Comparison of ENCODE assay signal across 11 mouse cellular contexts in genomic region chr7:145239145-145239544, GRCm38 (mm10). TPM values are rescaled to one million over a fixed set of nuclear protein-coding genes. Genes with fewer than 3 reads are reported as not detected.
DNase-seq lines count a peak whose midpoint lies in the region; ATAC-seq lines count a peak whose summit lies in the region.
"Had no signal": no experiment of that assay in that cellular context is flagged by ENCODE, and none has a peak within 500 bp of the region (broad histone marks: within the 10 kb centered on the region; RNA-seq: fewer than 3 reads in every experiment).

No protein-coding gene starts in this region.

- no peak overlapping the region for H3K4me3 ChIP-seq in hindbrain, embryonic 10.5 days
- no peak overlapping the region for H3K4me3 ChIP-seq in hindbrain, embryonic 14.5 days (replicated peaks; ENCODE audit: low read length)
- H3K4me3 ChIP-seq in embryonic facial prominence, embryonic 14.5 days (ENCODE audit: low read depth, low read length), result no peak overlapping the region
- no peak overlapping the region for H3K4me3 ChIP-seq in limb, embryonic 10.5 days

- H3K9ac ChIP-seq in hindbrain, embryonic 14.5 days, result no peak overlapping the region
- H3K9ac ChIP-seq in embryonic facial prominence, embryonic 14.5 days (ENCODE audit: low read depth, low read length), result 0 out of 2 replicates have a peak overlapping the region, but pooled peaks have one; percentile 25
- H3K9ac ChIP-seq: liver, embryonic 14.5 days had no signal

- peaks cover 12% of the 10 kb centered on the region for H3K4me1 ChIP-seq in hindbrain, embryonic 10.5 days (replicated peaks)
- H3K4me1 ChIP-seq in hindbrain, embryonic 14.5 days (replicated peaks; ENCODE audit: control insufficient read depth, insufficient read depth, low read length), result no peaks in the 10 kb centered on the region
- H3K4me1 ChIP-seq in embryonic facial prominence, embryonic 14.5 days (ENCODE audit: control insufficient read depth, insufficient read depth, low read length), result no peaks in the 10 kb centered on the region
- H3K4me1 ChIP-seq in limb, embryonic 10.5 days, result peaks cover 16% of the 10 kb centered on the region

- peak overlapping the region; percentile 50; the same call in 1 of the 2 replicates for H3K27ac ChIP-seq in hindbrain, embryonic 10.5 days
- no peak overlapping the region for H3K27ac ChIP-seq in hindbrain, embryonic 14.5 days
- no peak overlapping the region for H3K27ac ChIP-seq in embryonic facial prominence, embryonic 14.5 days (replicated peaks; ENCODE audit: low read depth, low read length)
- H3K27ac ChIP-seq in limb, embryonic 10.5 days, result peak overlapping the region; percentile 56
- H3K27ac ChIP-seq: liver, embryonic 14.5 days had no signal

- H3K36me3 ChIP-seq in hindbrain, embryonic 10.5 days, result no peaks in the 10 kb centered on the region
- H3K36me3 ChIP-seq in hindbrain, embryonic 14.5 days (replicated peaks; ENCODE audit: control insufficient read depth, insufficient read depth), result no peaks in the 10 kb centered on the region
- no peaks in the 10 kb centered on the region for H3K36me3 ChIP-seq in embryonic facial prominence, embryonic 14.5 days (ENCODE audit: control insufficient read depth, insufficient read depth, low read length)
- H3K36me3 ChIP-seq in limb, embryonic 10.5 days, result no peaks in the 10 kb centered on the region

- no peak for ATAC-seq in hindbrain, embryonic 14.5 days (ENCODE audit: low FRiP score)
- ATAC-seq in embryonic facial prominence, embryonic 14.5 days (ENCODE audit: low read depth), result no peak

- no peak overlapping the region for H3K4me2 ChIP-seq in hindbrain, embryonic 14.5 days (replicated peaks)
- no peak overlapping the region for H3K4me2 ChIP-seq in embryonic facial prominence, embryonic 14.5 days (ENCODE audit: low read depth, low read length)

- H3K9me3 ChIP-seq in hindbrain, embryonic 10.5 days, result no peaks in the 10 kb centered on the region
- no peaks in the 10 kb centered on the region for H3K9me3 ChIP-seq in hindbrain, embryonic 14.5 days (ENCODE audit: control insufficient read depth, low read length)
- H3K9me3 ChIP-seq in embryonic facial prominence, embryonic 14.5 days (ENCODE audit: control insufficient read depth, low read length), result no peaks in the 10 kb centered on the region
- H3K9me3 ChIP-seq in limb, embryonic 10.5 days (replicated peaks), result no peaks in the 10 kb centered on the region

- no peak for DNase-seq in hindbrain, embryonic 10.5 days (ENCODE audit: low spot score)
- DNase-seq in hindbrain, embryonic 14.5 days (ENCODE audit: low spot score), result no peak
- peak; percentile 49 to 60 for DNase-seq in cerebellum, postnatal 14 days
- DNase-seq in embryonic facial prominence, embryonic 14.5 days (ENCODE audit: low spot score), result no peak
- no peak for DNase-seq in limb, embryonic 10.5 days (ENCODE audit: low spot score)
- DNase-seq in left cerebral cortex, postnatal 36 days (ENCODE audit: low spot score in 2 of 2), result no peak
- no peak for DNase-seq in layer of hippocampus, postnatal 36 days
- DNase-seq: midbrain, embryonic 14.5 days had no signal

- WGBS in hindbrain, embryonic 10.5 days, result 75% methylated on average over 6 of the region's 6 CpGs
- WGBS in hindbrain, embryonic 14.5 days, result 47% methylated on average over 6 of the region's 6 CpGs
- WGBS in embryonic facial prominence, embryonic 14.5 days, result 56% methylated on average over 6 of the region's 6 CpGs
- WGBS in limb, embryonic 10.5 days, result 76% methylated on average over 6 of the region's 6 CpGs

- H3K27me3 ChIP-seq in hindbrain, embryonic 10.5 days (ENCODE audit: insufficient read depth, poor library complexity, severe bottlenecking), result peaks cover 15% of the 10 kb centered on the region
- no peaks in the 10 kb centered on the region for H3K27me3 ChIP-seq in hindbrain, embryonic 14.5 days (ENCODE audit: control insufficient read depth, insufficient read depth, low read length)
- no peaks in the 10 kb centered on the region for H3K27me3 ChIP-seq in embryonic facial prominence, embryonic 14.5 days (replicated peaks; ENCODE audit: control insufficient read depth, insufficient read depth, low read length)
- peaks cover 4% of the 10 kb centered on the region; the same call in 1 of the 2 replicates for H3K27me3 ChIP-seq in limb, embryonic 10.5 days (ENCODE audit: low read depth, poor library complexity, severe bottlenecking)

- intact Hi-C loops in left cerebral cortex, postnatal 36 days (cut with DNase I), result no loop called here

RNA-seq across cellular contexts. Expression of gene 1810010D01Rik, which starts 31.2 kb away (rescaled TPM):
- polyA plus RNA-seq in hindbrain, embryonic 10.5 days (2016; fragmentation: Nextera tagmentation; extraction: Ambion mirVana), result 0.19 and 0.37 TPM in 2 replicates
- not detected in 2 replicates for polyA plus RNA-seq in hindbrain, embryonic 14.5 days (2014; fragmentation: Nextera tagmentation; extraction: Ambion mirVana)
- not detected in 2 replicates for polyA plus RNA-seq in embryonic facial prominence, embryonic 14.5 days (2014; fragmentation: Nextera tagmentation; extraction: Ambion mirVana)
- 0.33 TPM in 1 of 2 replicates, not detected in the other for polyA plus RNA-seq in limb, embryonic 10.5 days (2016; fragmentation: Nextera tagmentation; extraction: Ambion mirVana)
- total RNA-seq in left cerebral cortex, postnatal 36 days (2021), result under 1 TPM in 1 of 2 experiments, not detected in 1; 0.63 TPM
- total RNA-seq in layer of hippocampus, postnatal 36 days (2021), result 1 to 10 TPM; 1.3 to 1.7 TPM
- total RNA-seq: gastrocnemius, adult 18-20 months; layer of hippocampus, postnatal 14 days had no signal

RNA-seq across cellular contexts. Expression of gene Tpcn2, which starts 44.7 kb away (rescaled TPM):
- polyA plus RNA-seq in hindbrain, embryonic 10.5 days (2016; fragmentation: Nextera tagmentation; extraction: Ambion mirVana), result 5.7 and 5.8 TPM in 2 replicates
- polyA plus RNA-seq in hindbrain, embryonic 14.5 days (2014; fragmentation: Nextera tagmentation; extraction: Ambion mirVana), result 0.95 and 1.3 TPM in 2 replicates
- polyA plus RNA-seq in embryonic facial prominence, embryonic 14.5 days (2014; fragmentation: Nextera tagmentation; extraction: Ambion mirVana), result 3.6 and 3.7 TPM in 2 replicates
- 7.2 TPM in 2 replicates for polyA plus RNA-seq in limb, embryonic 10.5 days (2016; fragmentation: Nextera tagmentation; extraction: Ambion mirVana)
- 1 to 10 TPM; 3.4 to 6.4 TPM for total RNA-seq in left cerebral cortex, postnatal 36 days (2021)
- 1 to 10 TPM; 6.1 to 8.5 TPM for total RNA-seq in layer of hippocampus, postnatal 36 days (2021)

Comparison
In these comparisons a context has a peak if more than half of its experiments do, and no peak if none do; other contexts are left out.
1. H3K27ac ChIP-seq: peak in hindbrain, embryonic 10.5 days (single experiment) and limb, embryonic 10.5 days (single experiment); none in hindbrain, embryonic 14.5 days (single experiment) and embryonic facial prominence, embryonic 14.5 days (single experiment).
2. DNase-seq: peak in cerebellum, postnatal 14 days (2 of 2); none in hindbrain, embryonic 10.5 days (single experiment), hindbrain, embryonic 14.5 days (single experiment), embryonic facial prominence, embryonic 14.5 days (single experiment), limb, embryonic 10.5 days (single experiment), left cerebral cortex, postnatal 36 days (0 of 2) and layer of hippocampus, postnatal 36 days (0 of 2).